Mouse (Mus musculus) embryonic stem cell, embryonic (primary cell): ENCODE data around the gene Cfhr2.
"Not testable (repeated sequence)": the region's sequence is repeated elsewhere in the genome, so short reads cannot be mapped to it uniquely, and the experiment has no call there.

ENCODE experiments used
- CTCF ChIA-PET, 4 experiments: fragments of 300-600 bp in 2 of 4; fragments of 350-600 bp in 2 of 4; sonication (Branson Sonifier 250); formaldehyde crosslinking; loops; one replicate each; lab custom pipeline; 2022; ENCODE audit warnings: inconsistent platforms in 2 of 4; lab: Charles Lee
- POLR2A ChIA-PET, 4 experiments: fragments of 300-600 bp in 2 of 4; fragments of 350-600 bp in 2 of 4; sonication (Branson Sonifier 250); formaldehyde crosslinking; loops; one replicate each; lab custom pipeline; 2022; ENCODE audit warnings: antibody characterized with exemption in 4 of 4, inconsistent platforms in 1 of 4; lab: Charles Lee

Cfhr2 gene

DNA sequence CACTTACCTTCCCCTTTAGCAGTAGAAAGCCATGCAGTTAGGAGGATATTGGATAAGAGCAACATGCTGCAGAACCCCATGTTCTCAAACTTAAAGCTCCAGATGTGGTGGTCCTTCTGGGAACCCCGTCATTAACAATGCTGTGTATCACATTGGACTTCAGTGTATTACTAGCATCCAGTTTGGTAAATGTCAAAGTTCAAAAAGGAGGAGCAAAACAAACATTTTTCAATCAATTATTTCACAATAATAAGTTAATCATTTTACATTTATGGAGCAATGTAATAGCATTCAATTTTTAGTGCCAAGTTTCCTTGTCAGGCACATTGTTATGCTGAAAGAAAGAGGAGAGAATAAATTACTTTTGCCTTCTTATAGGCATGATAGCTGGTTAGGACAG, at the start of gene Cfhr2:
Gene Cfhr2 (minus strand): TSS at position 155 of the 400 bp plus-strand sequence.
- ChIA-PET POLR2A (no interaction called here), CTCF (no interaction called here)

DNA sequence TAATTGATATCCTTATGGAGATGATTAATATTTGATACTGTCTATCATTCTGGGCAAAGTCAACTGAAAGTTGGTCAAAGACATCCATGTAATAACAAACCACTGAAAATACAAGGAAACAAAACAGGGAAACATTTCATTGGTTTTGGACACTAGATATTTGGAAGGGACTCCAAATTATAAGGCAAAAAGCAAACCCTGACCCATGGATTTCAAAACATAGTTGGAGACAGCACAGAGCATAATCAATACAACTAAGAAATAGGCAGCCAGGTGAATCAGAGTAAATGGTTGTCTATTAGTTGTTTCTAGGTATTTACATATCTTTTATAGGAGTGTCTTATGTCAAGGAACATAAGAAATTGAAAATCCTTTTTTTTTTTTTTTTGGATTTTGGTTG, 5.2 kb upstream of the Cfhr2 start:
- ChIA-PET CTCF (no interaction called here), POLR2A (no interaction called here)

GRCm38 (mm10) chr1:139860176-139860575, 1.7 kb upstream of the Cfhr2 start:
- ChIA-PET CTCF (no interaction called here), POLR2A (no interaction called here)

GRCm38 (mm10) chr1:139839699-139840098, 18.8 kb downstream of the Cfhr2 start:
- POLR2A ChIA-PET: no interaction called here
- CTCF ChIA-PET: no interaction called here

GRCm38 (mm10) chr1:139839290-139839689, 19.2 kb downstream of the Cfhr2 start:
- CTCF ChIA-PET: no interaction called here
- POLR2A ChIA-PET: no interaction called here

GRCm38 (mm10) chr1:139808594-139808993, 49.9 kb downstream of the Cfhr2 start:
- CTCF ChIA-PET: no interaction called here
- POLR2A ChIA-PET: no interaction called here

DNA sequence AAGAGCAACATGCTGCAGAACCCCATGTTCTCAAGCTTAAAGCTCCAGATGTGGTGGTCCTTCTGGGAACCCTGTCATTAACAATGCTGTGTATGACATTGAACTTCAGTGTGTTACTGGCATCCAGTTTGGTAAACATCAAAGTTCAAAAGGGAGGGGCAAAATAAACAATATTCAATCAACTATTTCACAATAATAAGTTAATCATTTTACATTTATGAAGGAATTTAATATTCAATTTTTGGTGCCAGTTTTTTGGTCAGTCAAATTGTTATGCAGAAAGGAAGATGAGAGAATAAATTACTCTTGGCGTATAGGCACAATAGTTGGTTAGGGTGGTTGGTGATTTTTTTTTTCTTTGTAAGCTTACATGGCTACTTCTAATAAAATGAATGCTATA, 77.4 kb downstream of the Cfhr2 start, which contains the start of gene Gm4788:
Gene Gm4788 (minus strand): TSS at position 101 of the 400 bp plus-strand sequence.
- ChIA-PET CTCF (no interaction called here), POLR2A (no interaction called here)

DNA sequence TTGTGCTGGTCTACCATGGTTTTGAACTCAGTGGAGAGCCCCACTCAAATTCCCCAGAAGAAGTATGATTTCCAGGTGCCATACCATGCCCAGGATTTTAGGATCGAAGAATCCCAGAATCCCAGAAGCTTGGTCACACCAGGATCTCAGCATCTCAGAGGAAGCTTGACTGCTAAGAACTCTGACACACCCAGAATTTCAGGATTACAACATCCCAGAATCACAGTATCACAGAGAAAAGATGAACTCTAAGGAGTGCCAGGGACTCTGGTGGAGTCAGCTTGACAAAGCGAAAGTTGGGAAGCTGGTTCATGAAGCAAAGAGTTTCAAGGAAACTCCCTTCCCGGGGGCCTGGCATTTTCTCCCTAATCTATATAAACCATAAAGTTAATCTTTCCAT, 88.6 kb downstream of the Cfhr2 start:
- CTCF ChIA-PET: not testable (repeated sequence)

More for the DNA sequence above, 88.6 kb downstream of the Cfhr2 start:
- POLR2A ChIA-PET: interaction anchor here in 1 of 4 experiments (0.6 kb wide), 1 partner anchor 988 kb away, joined by 5 read pairs; no protein-coding TSS in a partner anchor
